Mouse (Mus musculus): ENCODE measurements around the gene Jazf1.

Jazf1 gene

DNA sequence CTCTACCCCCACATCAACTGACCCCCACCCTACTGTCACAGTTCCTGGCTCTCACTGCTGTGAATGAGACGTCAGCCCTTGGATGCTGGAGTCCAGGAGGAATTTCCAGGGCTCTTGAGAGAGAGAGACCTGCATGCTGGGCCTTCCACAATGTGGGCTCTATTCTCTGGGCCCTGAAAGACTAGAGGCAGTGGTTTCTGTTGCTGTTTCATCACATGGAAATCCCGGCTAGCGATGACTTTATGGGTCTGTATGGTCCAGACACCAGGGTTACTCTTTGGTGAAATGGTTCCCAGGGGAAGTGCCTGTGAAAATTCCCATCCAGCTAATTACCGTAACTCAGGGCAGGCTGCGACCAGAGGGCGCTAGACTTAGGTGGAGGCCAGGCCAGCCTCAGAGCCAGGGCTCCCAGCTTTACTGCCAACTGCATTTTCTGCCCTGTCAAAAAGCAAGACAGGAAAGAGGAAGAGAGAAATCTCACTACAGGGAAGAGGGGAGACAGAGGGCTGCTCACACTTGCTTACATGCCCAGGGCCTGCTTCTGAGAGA, 271.1 kb downstream of the Jazf1 start:
- DNase-seq (ENCODE audit: low spot score in 2 of 2) = no peak

DNA sequence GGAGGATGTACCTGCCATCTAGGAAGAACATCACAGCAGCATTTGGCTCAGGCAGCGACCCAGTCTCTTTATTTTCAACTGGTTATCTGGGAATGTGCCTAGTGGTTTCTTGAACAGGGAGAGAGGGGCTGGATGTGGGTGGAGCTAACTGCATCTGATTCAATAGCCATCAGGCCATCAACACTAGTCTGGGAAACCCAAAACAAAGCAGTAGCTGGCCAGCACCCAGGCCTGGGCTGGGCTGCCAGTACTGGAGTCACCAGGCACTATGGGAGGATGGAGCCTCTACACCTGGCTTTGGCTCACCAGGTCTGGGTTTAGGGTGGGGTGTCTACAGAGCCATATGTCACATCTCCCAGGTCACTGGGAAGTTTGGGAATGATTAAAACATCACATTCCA, 271.7 kb downstream of the Jazf1 start:
- no peak for DNase-seq (ENCODE audit: low spot score in 2 of 2)

DNA sequence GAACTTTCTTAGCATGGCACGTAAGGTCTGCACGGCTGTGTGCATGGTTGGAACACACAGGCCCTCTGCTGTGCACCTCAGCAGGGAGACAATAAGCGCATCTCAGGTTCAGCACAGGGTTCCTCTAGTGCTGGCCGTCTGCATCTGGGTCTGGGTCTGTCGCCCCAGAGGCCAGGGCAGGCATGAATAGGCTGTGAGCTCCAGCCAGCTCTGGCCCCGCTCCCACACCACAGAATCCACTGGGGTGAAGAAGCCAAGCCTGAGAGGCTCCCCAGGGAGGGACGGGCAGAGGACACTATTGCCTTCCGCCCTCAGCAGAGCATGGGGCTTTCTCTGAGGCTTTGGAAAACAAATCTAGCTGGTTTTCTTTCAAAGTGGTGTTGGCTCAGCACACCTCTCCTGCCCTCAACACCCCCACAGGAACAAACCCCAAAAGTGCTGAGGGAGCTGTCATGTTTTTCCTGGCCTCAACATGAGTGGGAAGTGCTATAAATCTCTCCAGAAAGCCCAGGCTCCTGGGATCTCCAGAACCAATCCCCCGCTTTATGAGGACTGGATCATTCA, 272.3 kb downstream of the Jazf1 start:
- no peak for DNase-seq (ENCODE audit: low spot score in 2 of 2)

- DNase-seq (ENCODE audit: low spot score in 2 of 2) = no peak
Measured at GRCm38 (mm10) chr6:52795029-52795841, 273.2 kb downstream of the Jazf1 start.

DNA sequence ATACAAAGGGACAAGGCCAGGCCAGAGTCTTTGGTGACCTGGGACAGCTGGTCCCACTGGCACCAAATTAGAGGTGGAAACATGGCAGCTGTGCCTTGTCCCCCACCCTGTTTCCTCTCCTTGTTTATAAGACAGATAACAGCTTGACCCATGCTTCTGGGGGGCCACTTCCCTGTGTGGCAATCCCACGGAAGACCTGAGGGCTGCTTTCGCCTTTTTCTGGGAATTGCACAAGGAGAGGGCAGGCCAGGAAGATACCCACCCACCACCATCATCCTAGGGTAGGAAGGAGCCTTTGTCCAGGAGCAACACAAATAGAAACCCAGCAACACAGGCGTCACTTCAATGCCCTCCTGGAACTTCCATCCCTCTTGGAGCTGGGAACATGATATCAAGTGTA, 276.0 kb downstream of the Jazf1 start:
- no peak for DNase-seq (ENCODE audit: low spot score in 2 of 2)

GRCm38 (mm10) chr6:52790781-52791180, 277.6 kb downstream of the Jazf1 start:
- DNase-seq (ENCODE audit: low spot score in 2 of 2) = no peak

- DNase-seq (ENCODE audit: low spot score in 2 of 2) = no peak
Measured at GRCm38 (mm10) chr6:52790316-52790715, 278.1 kb downstream of the Jazf1 start.

- DNase-seq (ENCODE audit: low spot score in 2 of 2) = no peak
Measured at GRCm38 (mm10) chr6:52779546-52779945, 288.9 kb downstream of the Jazf1 start.

DNA sequence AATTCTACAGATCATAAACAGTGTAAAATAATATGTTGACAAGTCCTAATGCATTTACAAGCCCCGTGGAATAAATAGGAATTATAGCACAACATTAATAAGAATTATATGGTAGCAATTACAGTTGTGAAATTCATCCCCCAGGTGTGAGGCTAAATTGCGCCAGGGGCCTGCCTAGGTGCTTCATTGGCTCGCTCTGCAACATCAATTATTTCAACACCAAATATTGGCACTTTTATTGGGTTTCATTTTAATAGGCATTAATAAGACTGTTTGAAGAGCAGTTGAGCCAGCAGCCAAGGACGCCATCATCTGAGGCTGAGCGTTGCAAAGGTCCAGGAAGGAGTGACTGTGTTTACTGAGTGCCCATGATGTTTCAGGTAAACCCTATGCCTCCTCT, 289.9 kb downstream of the Jazf1 start:
- no peak for DNase-seq (ENCODE audit: low spot score in 2 of 2)

- no peak for DNase-seq (ENCODE audit: low spot score in 2 of 2)
Measured at GRCm38 (mm10) chr6:52777034-52777433, 291.4 kb downstream of the Jazf1 start.

DNA sequence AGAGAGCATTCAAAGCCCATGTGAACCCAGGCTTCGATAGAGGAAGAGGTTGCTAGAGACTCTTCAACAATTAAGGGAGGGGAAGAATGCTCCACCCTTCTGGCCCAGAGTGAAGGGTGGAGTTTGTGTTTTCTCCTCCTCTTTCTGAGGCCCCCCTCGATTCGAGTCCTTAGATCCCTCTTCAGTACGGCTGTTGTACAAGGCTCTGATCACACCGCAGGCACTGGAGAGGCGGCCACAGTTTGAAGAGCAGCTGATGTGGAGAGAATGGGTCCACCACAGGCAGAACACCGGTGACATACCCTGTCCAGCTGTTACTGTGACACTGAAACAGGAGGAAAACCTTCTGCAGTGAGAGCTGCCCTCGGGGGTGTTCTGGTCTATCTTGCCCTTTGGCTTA, 292.5 kb downstream of the Jazf1 start:
- no peak for DNase-seq (ENCODE audit: low spot score in 2 of 2)

GRCm38 (mm10) chr6:52775350-52775749, 293.1 kb downstream of the Jazf1 start:
- DNase-seq (ENCODE audit: low spot score in 2 of 2) = no peak

- no peak for DNase-seq (ENCODE audit: low spot score in 2 of 2)
Measured at GRCm38 (mm10) chr6:52773132-52773531, 295.3 kb downstream of the Jazf1 start.

DNA sequence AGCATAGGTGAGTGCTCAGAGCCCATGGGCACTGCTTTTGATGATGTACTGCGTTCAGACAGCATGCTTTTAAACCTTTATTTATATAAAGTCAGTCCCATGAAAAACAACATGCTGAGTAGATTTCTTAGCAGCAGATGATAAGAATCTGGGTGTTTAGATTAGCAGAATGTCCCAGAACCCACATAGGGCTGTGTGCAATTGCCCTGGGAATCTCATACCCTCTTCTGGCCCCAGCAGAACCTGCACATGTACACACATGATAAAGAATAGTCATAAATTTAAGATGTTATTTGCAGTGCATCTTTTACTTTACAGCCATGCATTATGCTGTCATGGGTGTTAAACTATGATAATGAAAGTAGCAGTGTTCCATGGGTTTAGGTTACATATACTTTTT, 297.6 kb downstream of the Jazf1 start:
- DNase-seq (ENCODE audit: low spot score in 2 of 2) = no peak

DNA sequence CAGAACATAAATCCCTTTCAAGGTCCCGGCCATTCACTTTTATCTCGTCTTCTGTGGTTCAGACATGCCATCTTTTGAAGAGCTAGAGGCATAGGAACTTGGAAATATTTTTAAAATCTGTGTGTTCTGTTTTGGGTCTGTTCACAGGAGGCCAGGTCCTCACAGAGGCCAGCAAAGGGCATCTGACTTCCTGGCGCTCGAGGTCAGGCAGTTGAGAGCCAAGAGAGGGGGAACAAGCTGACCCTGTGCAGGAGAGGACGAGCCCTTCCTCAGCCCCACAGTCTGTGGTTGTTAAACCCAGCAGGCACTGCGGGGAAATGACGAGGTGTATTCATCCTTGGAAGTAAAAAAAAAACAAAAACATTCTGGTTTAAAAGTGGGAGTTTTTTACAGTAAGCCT, 303.2 kb downstream of the Jazf1 start:
- no peak for DNase-seq (ENCODE audit: low spot score in 2 of 2)

DNA sequence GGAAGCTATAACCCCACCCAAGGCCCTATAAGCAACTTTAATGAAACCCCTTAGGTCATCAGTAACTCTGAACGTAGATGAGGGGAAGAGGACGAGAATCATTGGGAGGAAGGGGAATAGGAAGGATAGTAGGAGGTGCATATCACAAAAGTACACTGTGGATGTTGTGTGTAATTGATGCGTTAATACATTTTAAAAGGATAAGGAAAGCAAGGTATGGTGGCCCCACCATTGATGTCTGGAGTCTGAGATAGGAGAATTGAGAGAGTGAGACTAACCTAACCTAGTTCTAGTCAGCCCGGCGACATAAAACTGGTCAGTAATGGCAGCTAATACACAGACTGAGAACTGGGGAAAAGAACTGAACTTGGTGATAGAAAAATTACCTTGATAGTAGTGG, 315.6 kb downstream of the Jazf1 start:
- DNase-seq (ENCODE audit: low spot score in 2 of 2) = no peak

- no peak for DNase-seq (ENCODE audit: low spot score in 2 of 2)
Measured at GRCm38 (mm10) chr6:52734630-52735029, 333.8 kb downstream of the Jazf1 start.

DNA sequence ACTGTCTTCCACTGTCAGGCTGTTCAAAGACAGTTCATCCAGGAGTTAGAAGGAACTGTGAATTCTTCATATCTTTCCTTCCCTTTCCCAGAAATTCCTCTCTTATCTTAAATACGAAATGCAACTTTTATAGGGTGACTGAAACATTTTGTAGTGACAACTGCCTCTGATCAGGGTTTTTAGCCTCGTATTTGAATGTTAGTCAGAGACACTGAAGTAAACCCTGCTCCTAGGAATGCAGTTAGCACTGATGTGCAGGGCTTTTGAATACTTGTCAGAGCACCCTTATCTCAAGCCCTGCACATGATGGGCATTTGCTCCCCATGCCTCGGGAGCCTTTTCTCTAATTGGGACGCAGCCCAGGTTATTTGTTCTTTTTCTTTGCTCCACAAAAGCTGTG, 338.1 kb downstream of the Jazf1 start:
- DNase-seq (ENCODE audit: low spot score in 2 of 2) = no peak

DNA sequence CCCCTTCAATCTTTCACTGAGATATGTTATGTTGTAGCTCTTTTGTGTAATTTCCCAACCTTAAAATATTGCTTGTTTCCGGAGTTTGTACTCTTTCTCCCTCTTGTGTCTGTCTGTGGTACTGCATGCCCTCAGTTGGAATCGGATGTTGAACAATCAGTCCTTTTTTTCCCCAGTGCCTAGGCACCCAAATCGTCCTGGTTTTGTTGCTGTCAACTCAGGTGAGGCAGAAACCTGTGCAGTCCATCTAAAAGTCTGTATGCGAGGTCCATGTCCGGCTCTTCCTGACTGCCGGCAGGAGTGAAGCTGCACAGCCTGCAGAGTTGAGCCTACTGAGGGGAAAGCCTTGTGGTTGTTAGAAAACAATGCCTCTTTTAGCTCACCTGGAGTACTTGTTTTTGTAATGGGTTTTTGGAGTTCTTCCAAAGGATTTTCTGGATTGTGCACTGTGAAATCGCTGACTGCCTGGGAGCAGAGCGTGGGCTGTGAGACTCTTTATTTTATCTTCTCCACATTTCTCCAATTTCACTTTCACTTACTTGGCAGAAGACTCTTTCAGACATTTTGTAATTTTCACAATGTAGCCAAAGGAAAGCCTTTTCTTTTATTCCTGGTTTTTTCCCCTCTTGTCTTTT, 343.5 kb downstream of the Jazf1 start:
- peak; percentile 27 to 67 for DNase-seq (ENCODE audit: low spot score in 2 of 2)
